ENCODE assay signal across 7 mouse cellular contexts in the genomic region with DNA sequence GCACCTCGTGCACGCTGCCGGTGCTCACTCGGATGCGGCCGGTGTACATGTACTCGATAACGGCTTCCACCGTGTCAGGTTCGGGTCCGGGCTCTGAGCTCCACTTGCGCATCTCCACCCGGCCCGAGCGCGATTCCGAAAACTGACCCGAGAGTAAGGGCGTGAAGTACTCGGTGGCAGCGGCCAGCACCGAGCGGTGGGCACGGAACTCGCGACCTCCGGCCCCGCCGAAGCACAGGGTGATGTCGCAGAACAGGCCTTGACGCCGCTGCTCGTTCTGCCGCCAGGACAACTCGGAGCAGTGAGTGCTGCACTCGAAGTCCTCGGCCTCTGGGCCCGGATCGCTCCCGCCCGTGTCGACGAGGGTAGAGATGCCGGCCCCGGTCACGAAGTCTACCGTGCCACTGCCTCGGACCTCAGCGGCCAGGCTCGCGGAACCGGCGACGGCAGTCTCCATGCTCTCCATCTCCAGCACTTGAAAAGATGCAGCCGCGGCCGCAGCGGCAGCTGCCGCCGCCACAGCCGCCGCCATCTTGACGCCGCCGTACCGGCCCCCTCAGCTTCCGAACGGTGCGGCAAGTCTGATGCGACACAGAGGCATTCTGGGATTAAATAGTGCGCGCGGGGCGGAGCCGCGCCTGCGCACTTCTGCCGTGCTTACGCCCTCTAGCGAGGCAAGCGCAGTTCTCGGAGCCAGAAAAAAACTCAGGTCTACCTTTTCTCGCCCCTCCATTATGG. TPM values are rescaled to one million over a fixed set of nuclear protein-coding genes. Genes with fewer than 3 reads are reported as not detected.
DNase-seq lines count a peak whose midpoint lies in the region; ATAC-seq lines count a peak whose summit lies in the region.

A gene (minus strand): TSS at position 545 of the 738 bp plus-strand sequence.

- no peaks in the 10 kb centered on the region; the same call in 1 of the 2 replicates for H3K4me1 ChIP-seq in embryonic facial prominence, embryonic 11.5 days (ENCODE audit: control insufficient read depth, insufficient read depth, low read length)
- peaks cover 10% of the 10 kb centered on the region for H3K4me1 ChIP-seq in limb, embryonic 11.5 days (ENCODE audit: control insufficient read depth, insufficient read depth, low read length)
- H3K4me1 ChIP-seq in midbrain, embryonic 14.5 days (ENCODE audit: control insufficient read depth, insufficient read depth, low read length), result peaks cover 20% of the 10 kb centered on the region

- H3K9me3 ChIP-seq in embryonic facial prominence, embryonic 11.5 days (replicated peaks; ENCODE audit: control insufficient read depth, low read length), result no peaks in the 10 kb centered on the region
- H3K9me3 ChIP-seq in limb, embryonic 11.5 days (ENCODE audit: control insufficient read depth, low read length), result no peaks in the 10 kb centered on the region
- H3K9me3 ChIP-seq in midbrain, embryonic 14.5 days (ENCODE audit: control insufficient read depth, low read length), result no peaks in the 10 kb centered on the region

- no peaks in the 10 kb centered on the region for H3K36me3 ChIP-seq in embryonic facial prominence, embryonic 11.5 days (replicated peaks; ENCODE audit: control insufficient read depth, insufficient read depth, low read depth, low read length)
- H3K36me3 ChIP-seq in limb, embryonic 11.5 days (ENCODE audit: control insufficient read depth, insufficient read depth, low read length), result peaks cover 8% of the 10 kb centered on the region; the same call in 1 of the 2 replicates
- peaks cover 23% of the 10 kb centered on the region for H3K36me3 ChIP-seq in midbrain, embryonic 14.5 days (ENCODE audit: control insufficient read depth, insufficient read depth, low read length)

- H3K27ac ChIP-seq in embryonic facial prominence, embryonic 11.5 days (replicated peaks; ENCODE audit: low read depth, low read length), result peak within 1 kb of the TSS; percentile 36; the same call in 1 of the 2 replicates
- H3K27ac ChIP-seq in limb, embryonic 11.5 days (replicated peaks; ENCODE audit: low read depth, low read length), result 0 out of 2 replicates have a peak within 1 kb of the TSS, but pooled peaks have one; percentile 59
- peak within 1 kb of the TSS; percentile 89 for H3K27ac ChIP-seq in midbrain, embryonic 14.5 days (replicated peaks; ENCODE audit: low read depth, low read length)

- H3K4me3 ChIP-seq in embryonic facial prominence, embryonic 11.5 days (ENCODE audit: low read depth, low read length), result peak within 1 kb of the TSS; percentile 95
- peak within 1 kb of the TSS; percentile 78 for H3K4me3 ChIP-seq in limb, embryonic 11.5 days (ENCODE audit: low read depth, low read length)
- H3K4me3 ChIP-seq in midbrain, embryonic 14.5 days (replicated peaks; ENCODE audit: low read depth, low read length), result peak within 1 kb of the TSS; percentile 96

- ATAC-seq in embryonic facial prominence, embryonic 11.5 days (replicated peaks; ENCODE audit: insufficient number of reproducible peaks, low FRiP score, low TSS enrichment, low read depth), result peak; percentile 87
- ATAC-seq in limb, embryonic 11.5 days (ENCODE audit: insufficient number of reproducible peaks, low FRiP score, low TSS enrichment, low read depth), result peak; percentile 88
- ATAC-seq in midbrain, embryonic 14.5 days (ENCODE audit: low FRiP score, low TSS enrichment), result peak; percentile 94

- H3K27me3 ChIP-seq in embryonic facial prominence, embryonic 11.5 days (ENCODE audit: control insufficient read depth, insufficient read depth, low read length), result no peaks in the 10 kb centered on the region
- H3K27me3 ChIP-seq in limb, embryonic 11.5 days (ENCODE audit: control insufficient read depth, insufficient read depth, low read length), result no peaks in the 10 kb centered on the region
- no peaks in the 10 kb centered on the region for H3K27me3 ChIP-seq in midbrain, embryonic 14.5 days (ENCODE audit: control insufficient read depth, insufficient read depth, low read length)

- DNase-seq in adrenal gland, postnatal 14 days, result peak; percentile 94
- DNase-seq in embryonic facial prominence, embryonic 11.5 days (ENCODE audit: low spot score), result peak; percentile 96
- peak; percentile 99 for DNase-seq in heart, adult 11 months
- peak; percentile 92 for DNase-seq in kidney, adult 18-20 months
- peak; percentile 95 for DNase-seq in limb, embryonic 11.5 days (ENCODE audit: low spot score)
- peak; percentile 97 for DNase-seq in midbrain, embryonic 14.5 days
- peak; percentile 81 to 90 for DNase-seq in spleen, adult 18-20 months

- WGBS in embryonic facial prominence, embryonic 11.5 days, result under 1% methylated on average over 83 of the region's 83 CpGs
- under 1% methylated on average over 83 of the region's 83 CpGs for WGBS in limb, embryonic 11.5 days
- WGBS in midbrain, embryonic 14.5 days, result under 1% methylated on average over 83 of the region's 83 CpGs

- H3K9ac ChIP-seq in embryonic facial prominence, embryonic 11.5 days (replicated peaks; ENCODE audit: low read length), result peak within 1 kb of the TSS; percentile 94
- H3K9ac ChIP-seq in limb, embryonic 11.5 days (ENCODE audit: low read length), result peak within 1 kb of the TSS; percentile 96
- H3K9ac ChIP-seq in midbrain, embryonic 14.5 days (replicated peaks; ENCODE audit: low read length), result peak within 1 kb of the TSS; percentile 92

- H3K4me2 ChIP-seq in embryonic facial prominence, embryonic 11.5 days (ENCODE audit: low read depth, low read length), result peak within 1 kb of the TSS; percentile 84
- peak within 1 kb of the TSS; percentile 93 for H3K4me2 ChIP-seq in limb, embryonic 11.5 days (ENCODE audit: low read depth, severe bottlenecking)
- H3K4me2 ChIP-seq in midbrain, embryonic 14.5 days (ENCODE audit: low read length), result peak within 1 kb of the TSS; percentile 71

RNA-seq across cellular contexts. Expression of the gene that starts here (rescaled TPM):
- total RNA-seq in adrenal gland, postnatal 14 days (2021), result 42.9 and 44.2 TPM in 2 replicates
- polyA plus RNA-seq in embryonic facial prominence, embryonic 11.5 days (2014; fragmentation: Nextera tagmentation; extraction: Ambion mirVana), result 13.1 and 13.2 TPM in 2 replicates
- 13.8 and 15.7 TPM in 2 replicates for polyA plus RNA-seq in limb, embryonic 11.5 days (2014; fragmentation: Nextera tagmentation; extraction: Ambion mirVana)
- 17.6 and 18.8 TPM in 2 replicates for polyA plus RNA-seq in midbrain, embryonic 14.5 days (2014; fragmentation: Nextera tagmentation; extraction: Ambion mirVana)

Comparison
In these comparisons a context has a peak if more than half of its experiments do, and no peak if none do; other contexts are left out.
1. Peak in every context shown above with its lines: DNase-seq, ATAC-seq, H3K4me3 ChIP-seq and H3K27ac ChIP-seq.
2. H3K27ac ChIP-seq: peak in every context shown above with its lines; median percentile 89 in midbrain, embryonic 14.5 days; 59 in limb, embryonic 11.5 days; 36 in embryonic facial prominence, embryonic 11.5 days.